Mouse (Mus musculus) retina, embryonic 14.5 days (tissue): ENCODE measurements around the gene Slc22a20.
A peak's percentile ranks its signal among the peaks of the same experiment; 100 is the strongest.

ENCODE experiments used
- DNase-seq: peaks from one replicate; pipeline ENCODE4 v3.0.0-alpha.2; 2015; ENCODE audit warnings: low spot score

Slc22a20 gene

DNA sequence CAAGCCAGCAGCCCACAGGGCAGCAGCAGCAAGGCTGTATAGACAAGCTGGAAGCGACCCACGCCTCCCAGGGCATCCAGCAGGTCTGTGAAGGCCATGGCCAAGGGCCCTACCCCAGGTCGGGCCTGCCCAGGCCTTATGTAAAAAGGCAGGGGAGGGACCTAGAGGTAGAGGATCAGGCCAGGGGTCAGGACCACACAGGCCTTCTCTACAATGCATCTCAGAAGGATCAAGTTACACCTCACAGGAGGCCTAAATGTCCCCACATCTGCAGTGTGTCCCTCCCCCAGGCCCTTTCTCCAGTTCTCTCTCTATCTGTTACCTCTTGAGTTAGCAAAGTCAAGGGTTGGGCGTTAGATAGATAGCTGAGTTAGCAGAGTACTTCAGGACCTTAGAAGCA is at the start of gene Slc22a20:
TSS of gene Slc22a20 (minus strand) at position 101 of the 400 bp plus-strand sequence.
- no peak for DNase-seq

- DNase-seq: no peak
These were observed 44.8 kb upstream of the Slc22a20 start for GRCm38 (mm10) chr19:6030520-6031280.

GRCm38 (mm10) chr19:6029426-6029825 is 43.5 kb upstream of the Slc22a20 start:
- DNase-seq: no peak

DNA sequence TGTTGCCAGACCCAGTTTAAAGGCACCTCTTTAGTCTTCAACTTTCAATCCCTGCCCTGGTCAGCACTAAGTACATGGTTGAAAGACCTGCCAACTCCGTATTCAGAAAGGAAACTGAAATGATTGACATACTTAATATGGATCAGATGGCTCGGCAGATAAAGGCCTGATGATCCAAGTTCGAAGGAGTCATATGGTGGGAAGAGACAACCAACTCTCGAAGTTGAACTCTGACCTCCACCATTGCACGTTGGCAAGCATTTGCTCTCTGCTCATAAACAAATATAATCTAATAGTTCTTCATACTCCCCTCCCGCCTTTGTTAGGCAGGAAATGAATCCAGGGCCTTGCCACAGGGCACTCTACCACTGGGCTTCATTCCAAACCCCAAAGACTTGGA is 43.0 kb upstream of the Slc22a20 start:
- DNase-seq: no peak

GRCm38 (mm10) chr19:6023930-6024329 is 38.0 kb upstream of the Slc22a20 start:
- no peak for DNase-seq

- no peak for DNase-seq
These were observed 37.1 kb upstream of the Slc22a20 start for GRCm38 (mm10) chr19:6023059-6023458.

GRCm38 (mm10) chr19:6020276-6020675 is 34.3 kb upstream of the Slc22a20 start:
- no peak for DNase-seq

DNA sequence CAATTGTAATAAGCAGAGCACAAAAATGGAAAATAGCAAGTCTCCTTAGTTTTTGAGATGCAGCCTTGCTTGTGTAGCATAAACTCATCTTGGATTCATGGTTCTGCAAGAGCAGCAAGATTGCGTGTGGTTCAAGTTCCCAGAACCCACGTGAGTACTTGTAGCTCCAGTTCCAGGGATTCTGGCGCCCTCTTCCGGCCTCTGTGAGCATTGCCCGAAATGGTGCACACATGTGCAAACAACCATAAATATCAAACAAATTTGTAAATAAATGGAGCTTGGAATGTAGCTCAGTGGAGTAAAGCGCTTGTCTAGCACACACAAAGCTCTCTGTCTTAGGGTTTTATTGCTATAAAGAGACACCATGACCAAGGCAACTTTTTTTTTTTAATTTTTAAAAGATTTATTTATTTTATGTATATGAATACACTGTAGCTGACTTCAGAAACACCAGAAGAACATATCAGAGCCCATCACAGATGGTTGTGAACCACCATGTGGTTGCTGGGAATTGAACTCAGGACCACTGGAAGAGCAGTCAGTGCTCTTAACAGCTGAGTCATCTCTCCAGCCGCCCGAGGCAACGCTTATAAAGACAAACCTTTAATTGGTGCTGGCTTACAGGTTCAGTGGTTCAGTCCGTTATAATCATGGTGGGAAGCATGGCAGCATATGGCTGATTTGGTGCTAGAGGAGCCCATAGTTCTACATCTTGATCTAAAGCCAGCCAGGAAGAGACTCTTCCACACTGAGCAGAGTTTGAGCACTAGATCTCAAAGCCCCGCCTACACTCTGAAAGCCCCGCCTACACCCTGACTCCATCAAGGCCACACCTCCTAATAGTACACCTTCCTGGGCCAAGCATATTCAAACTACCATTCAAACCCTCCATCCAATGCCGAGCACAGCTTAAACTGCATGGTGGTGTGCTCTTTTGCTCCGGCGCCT is 32.5 kb upstream of the Slc22a20 start:
- peak; percentile 89 for DNase-seq

DNA sequence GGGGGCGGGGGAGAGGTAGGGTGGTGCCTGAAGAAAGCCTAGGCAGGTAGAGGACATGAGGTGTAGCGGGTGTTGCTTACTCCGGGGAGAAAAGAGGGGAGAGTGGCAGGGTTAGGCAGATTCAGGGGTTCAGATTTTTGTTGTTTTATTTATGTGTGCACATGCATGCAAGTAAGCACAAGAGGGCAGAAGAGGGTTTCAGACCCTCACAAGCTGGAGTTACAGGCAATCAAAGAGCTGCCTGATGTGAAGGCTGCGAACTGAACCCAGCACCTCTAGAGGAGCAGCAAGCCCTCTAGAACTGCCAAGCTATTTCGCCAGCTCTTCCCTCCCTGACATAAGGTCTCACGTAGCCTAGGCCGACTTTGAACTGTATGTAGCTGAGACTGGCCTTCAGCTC is 30.6 kb upstream of the Slc22a20 start:
- peak; percentile 35 for DNase-seq

DNA sequence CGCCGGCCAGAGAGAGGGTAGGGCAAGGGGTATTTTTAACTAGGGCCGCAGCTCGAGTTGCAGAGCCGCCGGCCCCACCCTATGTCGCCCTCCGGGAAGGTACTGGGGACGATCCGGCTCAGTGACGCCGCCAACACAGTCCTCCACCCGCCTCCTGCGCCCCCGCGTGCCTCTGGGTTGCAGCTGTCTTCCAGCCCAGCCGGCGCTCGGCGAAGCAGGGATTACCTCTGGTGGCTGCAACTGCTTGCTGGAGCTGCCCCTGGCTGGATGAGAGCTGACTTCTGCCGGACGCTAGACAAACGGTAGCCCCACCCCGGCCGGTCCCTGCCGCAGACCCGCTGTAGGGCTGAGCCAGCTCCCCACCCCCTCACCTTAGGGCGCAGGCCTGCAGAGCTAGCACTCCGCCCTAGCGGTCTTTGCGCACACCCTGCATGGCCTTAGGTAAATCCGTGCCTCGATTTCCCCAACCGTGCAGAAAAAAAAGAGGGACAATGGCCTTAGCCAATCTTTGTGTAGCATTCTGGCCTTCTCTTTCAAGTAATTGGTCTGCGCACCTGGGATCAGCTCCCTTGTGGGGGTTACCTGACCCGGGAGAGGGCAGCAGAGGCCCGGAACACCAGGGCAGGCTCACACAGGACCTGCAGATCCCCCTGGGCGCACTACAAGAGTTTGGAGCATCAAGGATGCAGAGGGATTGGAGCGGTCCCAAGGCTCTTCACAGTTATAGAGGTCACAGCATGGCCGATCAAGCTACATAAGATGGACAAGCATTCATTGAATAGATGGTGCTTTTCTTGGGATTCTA is 29.8 kb upstream of the Slc22a20 start, which contains the start of gene Capn1:
TSS of gene Capn1 (minus strand) at position 387 of the 805 bp plus-strand sequence.
- peak; percentile 73 for DNase-seq

DNA sequence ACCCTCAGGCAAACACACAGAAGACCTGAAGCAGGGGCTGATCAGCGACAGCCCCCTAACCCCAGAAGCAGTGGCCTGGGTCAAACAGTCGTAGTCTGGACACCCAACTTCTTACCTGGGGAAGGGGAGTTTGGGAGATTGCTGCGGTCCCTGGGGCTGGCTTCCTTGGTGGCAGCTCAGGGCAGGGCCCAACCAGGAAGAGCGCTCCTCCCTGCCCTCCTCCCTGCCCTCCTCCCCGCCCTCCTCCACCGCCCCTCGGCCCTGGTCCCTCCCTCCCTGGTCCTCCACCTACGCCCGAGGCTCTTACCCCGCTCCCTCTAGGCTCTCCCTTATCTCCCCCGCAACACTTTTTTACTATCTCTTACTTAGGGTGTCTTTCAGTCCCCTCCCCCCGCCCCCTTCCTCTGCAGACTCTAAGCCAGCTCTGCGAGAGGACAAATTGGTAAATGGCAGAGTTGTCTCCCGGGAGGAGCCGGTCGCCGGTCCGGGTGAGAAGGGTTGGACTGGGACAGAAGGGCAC is 29.1 kb upstream of the Slc22a20 start:
- DNase-seq: peak; percentile 37

DNA sequence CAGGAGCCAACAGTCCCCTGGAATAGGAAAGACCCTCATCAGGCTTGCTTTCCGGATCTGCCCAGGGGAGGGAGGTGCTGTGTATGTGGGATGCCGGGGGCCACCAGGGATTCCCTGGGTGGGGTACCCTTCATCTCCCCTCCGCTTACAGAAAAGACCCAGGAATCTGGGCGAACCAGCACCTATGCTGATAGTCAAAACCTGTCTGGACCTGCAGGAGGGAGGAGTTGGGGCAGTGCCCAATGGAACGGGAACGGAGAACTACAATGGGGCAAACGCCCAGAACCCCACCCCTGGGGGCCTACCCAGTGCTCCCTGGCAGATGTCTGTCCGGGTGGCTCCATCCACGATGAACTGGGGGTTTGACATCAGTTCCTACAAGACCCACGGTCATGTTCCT is 27.7 kb upstream of the Slc22a20 start:
- no peak for DNase-seq

GRCm38 (mm10) chr19:6009137-6009536 is 23.2 kb upstream of the Slc22a20 start:
- DNase-seq: no peak

GRCm38 (mm10) chr19:6007013-6007412 is 21.1 kb upstream of the Slc22a20 start:
- no peak for DNase-seq

- no peak for DNase-seq
These were observed 19.6 kb upstream of the Slc22a20 start for GRCm38 (mm10) chr19:6005541-6005940.

GRCm38 (mm10) chr19:5999969-6000368 is 14.0 kb upstream of the Slc22a20 start:
- no peak for DNase-seq

DNA sequence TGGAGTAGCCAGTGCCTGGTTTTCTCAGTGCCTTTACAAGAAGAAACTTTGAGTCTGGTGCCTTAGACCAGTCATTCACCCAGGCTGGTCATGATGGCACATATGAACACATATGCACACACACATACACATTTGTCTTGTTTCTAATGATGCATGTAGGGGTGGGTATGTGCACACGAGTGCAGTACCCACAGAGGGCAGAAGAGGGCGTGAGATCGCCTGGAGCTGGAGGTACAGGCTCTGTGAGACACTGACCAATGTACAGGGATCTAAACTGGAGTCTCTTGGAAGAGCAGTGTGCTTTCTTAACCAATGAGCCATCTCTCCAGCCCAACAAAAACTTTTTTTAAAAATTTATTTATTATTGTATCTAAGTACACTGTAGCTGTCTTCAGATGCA is 12.2 kb upstream of the Slc22a20 start:
- no peak for DNase-seq

GRCm38 (mm10) chr19:5994711-5995110 is 8.8 kb upstream of the Slc22a20 start:
- no peak for DNase-seq

DNA sequence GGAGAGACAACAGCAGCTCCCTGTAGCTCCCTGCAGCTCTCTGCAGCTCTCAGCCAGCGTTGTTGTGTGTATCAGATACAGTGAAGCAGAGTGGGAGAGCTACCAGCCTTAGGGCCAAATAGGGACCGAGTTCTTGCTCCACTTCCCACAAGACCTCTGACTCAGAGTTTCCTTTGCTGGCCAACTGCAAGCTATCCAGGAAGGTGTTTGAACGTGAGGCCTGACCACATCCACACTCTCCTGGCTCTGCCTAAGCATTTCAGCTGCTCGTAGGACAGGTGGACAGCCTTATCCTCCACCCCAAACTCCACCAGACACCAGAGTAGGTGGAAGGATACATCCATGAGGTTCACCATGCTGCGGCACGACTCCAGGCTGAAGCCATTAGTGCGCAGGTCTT is 6.1 kb upstream of the Slc22a20 start:
- no peak for DNase-seq

- no peak for DNase-seq
These were observed 5.5 kb upstream of the Slc22a20 start for GRCm38 (mm10) chr19:5991467-5991866.

GRCm38 (mm10) chr19:5990921-5991320 is 5.0 kb upstream of the Slc22a20 start:
- DNase-seq: no peak

DNA sequence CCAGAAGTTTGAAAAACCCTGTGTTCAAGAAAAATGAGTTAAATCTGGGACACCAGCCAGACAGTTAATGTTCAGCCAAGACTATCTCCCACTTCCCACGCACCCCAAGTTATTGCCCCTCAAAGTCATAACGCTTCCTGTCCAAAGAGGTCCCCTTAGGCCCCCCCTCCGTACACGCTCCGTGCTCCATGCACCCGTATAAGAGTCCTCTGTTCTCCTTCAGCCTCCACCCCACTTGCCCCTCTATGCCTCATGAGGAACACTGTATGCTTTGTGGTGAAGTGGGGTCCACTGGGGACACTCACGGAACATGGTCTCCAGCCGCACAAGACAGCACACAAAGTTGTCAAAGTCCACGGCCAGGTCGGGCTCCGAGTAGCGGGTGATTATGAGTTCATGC is 4.1 kb upstream of the Slc22a20 start:
- no peak for DNase-seq
